Mouse (Mus musculus): ENCODE results near the gene Rgl3. TPM values are rescaled to one million over a fixed set of nuclear protein-coding genes. Genes with fewer than 3 reads are reported as not detected.
A peak's percentile ranks its signal among the peaks of the same experiment; 100 is the strongest.

The Rgl3 gene
- total and polyA plus RNA-seq, 3 experiments, result not detected

- in situ Hi-C loops (cut with MboI; ENCODE audit: low pct_ligation_motif_present, low pct_unique_long_range_greater_than_20kb, low sequenced_read_pairs), result no loop called here
- H3K36me3 ChIP-seq (replicated peaks in 1 of 2; ENCODE audit: control insufficient read depth in 1 of 2, insufficient read depth in 1 of 2, low read length in 1 of 2), result peaks cover 3% of the 10 kb centered on the region in 2 experiments
- TF ChIP-seq ZKSCAN1 (IDR thresholded peaks at IDR 0.05; ENCODE audit: borderline replicate concordance, low read depth, low read length), result no peak
- no peak for TF ChIP-seq RAD21 (IDR thresholded peaks at IDR 0.05; ENCODE audit: low read depth, low read length)
- no peak for TF ChIP-seq MAFK (IDR thresholded peaks at IDR 0.05; ENCODE audit: insufficient replicate concordance, low read length)
- H3K27me3 ChIP-seq (replicated peaks), result peaks cover 2% of the 10 kb centered on the region
- peak overlapping the region; percentile 64; the same call in 1 of the 2 replicates for H3K9ac ChIP-seq (ENCODE audit: insufficient read depth, low read depth)
- H3K9me3 ChIP-seq (replicated peaks; ENCODE audit: low read length), result peaks cover 3% of the 10 kb centered on the region
- H3K27ac ChIP-seq (ENCODE audit: insufficient read depth, low read depth), result no peak overlapping the region
- no peak overlapping the region for H3K4me3 ChIP-seq (replicated peaks in 1 of 3; ENCODE audit: low read depth in 2 of 3, low read length in 2 of 3, poor library complexity in 1 of 3)
- 0 out of 2 replicates have a peak, but pooled peaks cover 3% of the 10 kb centered on the region for H3K79me2 ChIP-seq (replicated peaks; ENCODE audit: control insufficient read depth, extremely low read depth, insufficient read depth, poor library complexity, severe bottlenecking)
- no peak for DNase-seq (ENCODE audit: extremely low read depth)
- H3K4me1 ChIP-seq (ENCODE audit: control insufficient read depth in 1 of 2, insufficient read depth in 2 of 2), result peaks cover 2 to 10% of the 10 kb centered on the region in 2 experiments; a peak in 3 of 4 replicates
- dilution Hi-C loops (cut with MboI; ENCODE audit: extremely low pct_ligation_motif_present, extremely low pct_unique_long_range_greater_than_20kb, low sequenced_read_pairs), result no loop called here
- H3K4me2 ChIP-seq (ENCODE audit: insufficient read depth, low read depth, poor library complexity, severe bottlenecking), result peak overlapping the region; percentile 80; the same call in 1 of the 2 replicates
Observed at GRCm38 (mm10) chr9:21954635-21955034, 34.6 kb downstream of the Rgl3 start.

GRCm38 (mm10) chr9:21953600-21953999 lies 35.6 kb downstream of the Rgl3 start:
- Histone ChIP-seq H3K9ac (ENCODE audit: insufficient read depth, low read depth) (no peak overlapping the region), H3K79me2 (replicated peaks; ENCODE audit: control insufficient read depth, extremely low read depth, insufficient read depth, poor library complexity, severe bottlenecking) (0 out of 2 replicates have a peak, but pooled peaks cover 3% of the 10 kb centered on the region), H3K9me3 (replicated peaks; ENCODE audit: low read length) (peaks cover 3% of the 10 kb centered on the region), H3K27me3 (replicated peaks) (peaks cover 4% of the 10 kb centered on the region), H3K27ac (ENCODE audit: insufficient read depth, low read depth) (no peak overlapping the region), H3K36me3 (replicated peaks in 1 of 2; ENCODE audit: control insufficient read depth in 1 of 2, insufficient read depth in 1 of 2, low read length in 1 of 2) (peaks cover 3% of the 10 kb centered on the region in 2 experiments), H3K4me2 (ENCODE audit: insufficient read depth, low read depth, poor library complexity, severe bottlenecking) (no peak overlapping the region), H3K4me3 (replicated peaks in 1 of 3; ENCODE audit: low read depth in 2 of 3, low read length in 2 of 3, poor library complexity in 1 of 3) (no peak overlapping the region), H3K4me1 (ENCODE audit: control insufficient read depth in 1 of 2, insufficient read depth in 2 of 2) (peaks cover 2 to 10% of the 10 kb centered on the region in 2 experiments; a peak in 3 of 4 replicates)
- in situ Hi-C loops (cut with MboI; ENCODE audit: low pct_ligation_motif_present, low pct_unique_long_range_greater_than_20kb, low sequenced_read_pairs), result no loop called here
- TF ChIP-seq SIN3A (IDR thresholded peaks at IDR 0.05; ENCODE audit: low read length) (no peak), MXI1 (IDR thresholded peaks at IDR 0.05; ENCODE audit: low read depth, low read length) (peak; percentile 53; the same call in 1 of the 2 replicates)
- dilution Hi-C loops (cut with MboI; ENCODE audit: extremely low pct_ligation_motif_present, extremely low pct_unique_long_range_greater_than_20kb, low sequenced_read_pairs), result no loop called here
- DNase-seq (ENCODE audit: extremely low read depth), result no peak

GRCm38 (mm10) chr9:21951977-21952376 lies 37.3 kb downstream of the Rgl3 start:
- H3K9me3 ChIP-seq (replicated peaks; ENCODE audit: low read length), result peaks cover 3% of the 10 kb centered on the region
- H3K27me3 ChIP-seq (replicated peaks), result peaks cover 19% of the 10 kb centered on the region
- no peak overlapping the region for H3K4me3 ChIP-seq (replicated peaks in 1 of 3; ENCODE audit: low read depth in 2 of 3, low read length in 2 of 3, poor library complexity in 1 of 3)
- no peak overlapping the region for H3K9ac ChIP-seq (ENCODE audit: insufficient read depth, low read depth)
- no peak for DNase-seq (ENCODE audit: extremely low read depth)
- dilution Hi-C loops (cut with MboI; ENCODE audit: extremely low pct_ligation_motif_present, extremely low pct_unique_long_range_greater_than_20kb, low sequenced_read_pairs), result no loop called here
- no peak overlapping the region for H3K4me2 ChIP-seq (ENCODE audit: insufficient read depth, low read depth, poor library complexity, severe bottlenecking)
- H3K36me3 ChIP-seq (replicated peaks in 1 of 2; ENCODE audit: control insufficient read depth in 1 of 2, insufficient read depth in 1 of 2, low read length in 1 of 2), result no peaks in the 10 kb centered on the region
- peak; percentile 6 for TF ChIP-seq RAD21 (IDR thresholded peaks at IDR 0.05; ENCODE audit: low read depth, low read length)
- no peak for TF ChIP-seq JUN (IDR thresholded peaks at IDR 0.05; ENCODE audit: insufficient read depth, low read depth, low read length)
- TF ChIP-seq JUND (conservative IDR thresholded peaks at IDR 0.05; ENCODE audit: low read depth, low read length), result no peak
- TF ChIP-seq CTCF (conservative IDR thresholded peaks at IDR 0.05 in 1 of 2, IDR thresholded peaks at IDR 0.05 in 1 of 2; ENCODE audit: low read depth in 2 of 2, low read length in 2 of 2), result peak in 1 of 2 experiments; percentile 43; a peak in 2 of 4 replicates
- no peak for TF ChIP-seq ZNF384 (IDR thresholded peaks at IDR 0.05; ENCODE audit: low read depth, low read length)
- no peak for TF ChIP-seq PAX5 (IDR thresholded peaks at IDR 0.05; ENCODE audit: low read length)
- no peak for TF ChIP-seq ZMIZ1 (IDR thresholded peaks at IDR 0.05; ENCODE audit: low read depth, low read length)
- no peak for TF ChIP-seq MYC (IDR thresholded peaks at IDR 0.05; ENCODE audit: low read depth, low read length)
- TF ChIP-seq TCF12 (IDR thresholded peaks at IDR 0.05; ENCODE audit: low read depth, low read length), result no peak
- TF ChIP-seq EP300 (IDR thresholded peaks at IDR 0.05; ENCODE audit: low read length), result no peak
- no peak for TF ChIP-seq MAZ (IDR thresholded peaks at IDR 0.05; ENCODE audit: low read depth, low read length)
- peak; percentile 10; the same call in 1 of the 2 replicates for TF ChIP-seq SMC3 (IDR thresholded peaks at IDR 0.05; ENCODE audit: low read depth, low read length)
- no peak for TF ChIP-seq MXI1 (IDR thresholded peaks at IDR 0.05; ENCODE audit: low read depth, low read length)
- no peak for TF ChIP-seq TBP (conservative IDR thresholded peaks at IDR 0.05; ENCODE audit: low read depth, low read length)
- H3K4me1 ChIP-seq (ENCODE audit: control insufficient read depth in 1 of 2, insufficient read depth in 2 of 2), result peaks cover 7 to 10% of the 10 kb centered on the region in 2 experiments
- in situ Hi-C loops (cut with MboI; ENCODE audit: low pct_ligation_motif_present, low pct_unique_long_range_greater_than_20kb, low sequenced_read_pairs), result no loop called here
- H3K79me2 ChIP-seq (replicated peaks; ENCODE audit: control insufficient read depth, extremely low read depth, insufficient read depth, poor library complexity, severe bottlenecking), result 0 out of 2 replicates have a peak, but pooled peaks cover 3% of the 10 kb centered on the region
- no peak overlapping the region for H3K27ac ChIP-seq (ENCODE audit: insufficient read depth, low read depth)
